Mouse (Mus musculus) lung, adult 2 months (tissue): Measurements from ENCODE around the gene Fam135a. TPM values are rescaled to one million over a fixed set of nuclear protein-coding genes. Genes with fewer than 3 reads are reported as not detected.

Experiments used
- DNase-seq: peaks from one replicate; pipeline ENCODE4 v3.0.0; 2022
- H3K4me1 ChIP-seq: fragments of 200-500 bp; 2 replicates; pipeline ENCODE4 v1.6.1; 2011; ENCODE audit warnings: low read length; ENCODE audit not compliant: control insufficient read depth, insufficient read depth
- H3K4me3 ChIP-seq: fragments of 200-500 bp; replicated peaks from 2 replicates; pipeline ENCODE3; 2011; ENCODE audit warnings: low read depth, mild to moderate bottlenecking, control low read depth, low read length; ENCODE audit errors: extremely low read depth
- CTCF ChIP-seq: fragments of 200-500 bp; IDR thresholded peaks from 2 replicates; pipeline ENCODE4 v1.5.1; 2011; ENCODE audit warnings: mild to moderate bottlenecking, low read length, control low read depth; ENCODE audit not compliant: insufficient read depth
- POLR2A ChIP-seq: fragments of 200-500 bp; IDR thresholded peaks from 2 replicates; pipeline ENCODE4 v1.6.1; 2011; ENCODE audit warnings: low read depth, mild to moderate bottlenecking, control low read depth, low read length, borderline replicate concordance; ENCODE audit errors: extremely low read depth
- WGBS: fragments of 180-500 bp; shearing (Covaris S2); methylation state at CpG from one replicate; pipeline ENCODE4 v1.1.7; 2018; 5-methylcytosine and 5-hydroxymethylcytosine counted together
- polyA plus RNA-seq: library from polyadenylated mRNA; depleted of rRNA; stranded (reverse); fragments of >200 nt; gene quantifications from 2 replicates; pipeline ENCODE4 v1.2.3, GENCODE M21; 2012

Fam135a gene
- polyA plus RNA-seq, 1 experiment = 7.9 TPM

DNA sequence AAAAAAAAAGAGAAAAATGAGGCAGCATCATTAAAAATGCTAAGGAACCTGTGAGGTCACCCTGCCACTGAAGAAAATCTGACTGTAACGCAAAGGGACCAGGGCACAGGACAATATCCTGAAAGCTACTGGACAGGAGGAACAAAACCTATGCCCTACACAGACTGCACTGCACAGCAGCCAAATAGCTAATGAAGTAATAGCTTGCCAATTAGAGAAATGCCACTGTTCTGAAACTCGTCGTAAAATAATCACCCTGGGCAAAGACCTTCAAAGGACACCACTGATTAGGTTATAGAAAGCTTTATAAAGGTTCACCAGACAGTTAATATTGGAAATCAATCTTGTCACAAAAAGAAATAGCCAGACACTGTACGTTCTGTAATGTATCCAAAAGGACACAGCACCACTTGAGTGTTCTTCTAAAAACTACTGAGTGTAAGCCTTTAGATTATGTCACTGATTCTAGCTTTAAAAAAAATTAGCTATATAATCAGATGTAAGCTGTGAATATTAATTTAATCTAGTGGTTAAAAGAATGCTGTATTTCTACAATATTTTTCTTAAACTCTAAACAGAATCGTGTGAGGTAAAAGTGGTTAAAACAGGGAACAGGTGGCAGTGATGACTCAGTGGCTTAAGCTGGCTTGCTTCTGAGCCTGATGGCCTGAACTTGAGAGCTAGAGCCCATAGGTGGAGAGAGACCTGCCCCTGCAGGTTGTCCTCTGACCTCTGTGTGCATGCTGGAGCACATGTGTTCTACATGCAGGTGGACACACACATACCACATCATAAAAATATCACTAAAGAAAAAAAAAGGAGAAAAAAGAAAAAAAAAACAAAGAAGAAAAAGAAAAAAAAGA is 26.5 kb downstream of the Fam135a start:
- WGBS = 89% methylated on average over 5 of the region's 5 CpGs
- Histone ChIP-seq H3K4me3 (no peak overlapping the region), H3K4me1 (no peaks in the 10 kb centered on the region)
- no peak for DNase-seq
- TF ChIP-seq POLR2A = no peak
- no peak for TF ChIP-seq CTCF

DNA sequence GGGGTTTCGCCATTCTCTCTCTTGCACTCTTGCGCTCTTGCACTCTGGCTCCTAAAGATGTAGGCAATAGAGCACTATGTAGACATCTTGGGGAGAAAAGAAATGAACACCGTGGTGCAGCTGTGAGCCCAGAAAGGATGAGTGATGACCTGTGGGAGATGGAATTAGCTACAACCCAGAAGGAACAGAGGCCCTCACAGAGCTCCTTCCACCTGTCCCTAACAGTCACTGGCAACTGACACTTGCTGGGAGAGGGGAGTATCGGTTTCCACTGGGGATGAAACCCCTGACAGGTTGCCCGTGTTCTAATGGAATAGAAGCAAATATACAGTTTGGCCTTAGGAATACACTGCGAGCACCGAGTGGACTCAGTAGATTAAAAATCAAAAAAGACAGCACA is 31.3 kb downstream of the Fam135a start:
- TF ChIP-seq CTCF = no peak
- no peak for TF ChIP-seq POLR2A
- Histone ChIP-seq H3K4me1 (no peaks in the 10 kb centered on the region), H3K4me3 (no peak overlapping the region)
- no peak for DNase-seq
- 93% methylated on average over 7 of the region's 7 CpGs for WGBS

DNA sequence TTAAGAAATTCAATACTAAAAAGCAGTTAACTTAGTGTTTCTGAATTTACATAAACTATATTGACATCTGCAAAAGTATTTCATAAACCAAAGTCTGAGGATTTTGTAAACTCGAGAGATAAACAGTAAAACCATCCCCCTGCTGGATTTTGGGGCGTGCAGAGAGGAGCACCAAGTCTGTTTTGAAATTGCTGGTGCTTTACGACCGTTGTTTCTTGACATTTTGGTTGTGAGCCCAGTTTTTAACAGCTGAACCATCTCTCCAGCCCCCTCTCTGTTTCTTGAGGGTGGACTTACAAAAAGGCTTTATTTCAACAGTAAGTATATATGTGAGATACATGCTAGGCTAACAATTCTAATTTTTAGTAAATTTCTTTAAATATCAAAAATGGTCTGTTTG is 33.4 kb downstream of the Fam135a start:
- no peaks in the 10 kb centered on the region for H3K4me1 ChIP-seq
- no peak for DNase-seq
- TF ChIP-seq CTCF (no peak), POLR2A (no peak)
- 77% methylated on average over 4 of the region's 4 CpGs for WGBS
- no peak overlapping the region for H3K4me3 ChIP-seq

DNA sequence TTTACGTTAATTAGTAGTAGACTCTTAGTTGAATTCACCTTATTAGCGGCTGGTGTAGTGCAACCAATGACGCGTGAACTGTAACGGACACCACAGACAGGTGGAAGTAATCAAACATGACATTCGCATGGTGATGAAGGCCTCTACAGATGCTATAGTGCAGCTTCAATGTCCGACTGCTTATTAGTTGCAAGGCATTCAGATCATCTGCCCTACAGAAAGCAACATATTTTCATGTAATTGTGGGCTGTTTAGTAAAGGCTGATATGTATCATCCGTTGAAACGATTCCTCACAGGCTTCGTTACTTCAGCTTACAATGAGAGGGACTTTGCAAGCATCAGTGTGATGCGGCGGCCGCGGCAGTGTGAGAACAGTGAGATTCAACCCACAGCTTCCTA is 44.4 kb downstream of the Fam135a start:
- TF ChIP-seq CTCF = no peak
- TF ChIP-seq POLR2A = no peak
- WGBS = 95% methylated on average over 14 of the region's 14 CpGs
- DNase-seq = no peak
- H3K4me1 ChIP-seq = no peaks in the 10 kb centered on the region
- H3K4me3 ChIP-seq = no peak overlapping the region

DNA sequence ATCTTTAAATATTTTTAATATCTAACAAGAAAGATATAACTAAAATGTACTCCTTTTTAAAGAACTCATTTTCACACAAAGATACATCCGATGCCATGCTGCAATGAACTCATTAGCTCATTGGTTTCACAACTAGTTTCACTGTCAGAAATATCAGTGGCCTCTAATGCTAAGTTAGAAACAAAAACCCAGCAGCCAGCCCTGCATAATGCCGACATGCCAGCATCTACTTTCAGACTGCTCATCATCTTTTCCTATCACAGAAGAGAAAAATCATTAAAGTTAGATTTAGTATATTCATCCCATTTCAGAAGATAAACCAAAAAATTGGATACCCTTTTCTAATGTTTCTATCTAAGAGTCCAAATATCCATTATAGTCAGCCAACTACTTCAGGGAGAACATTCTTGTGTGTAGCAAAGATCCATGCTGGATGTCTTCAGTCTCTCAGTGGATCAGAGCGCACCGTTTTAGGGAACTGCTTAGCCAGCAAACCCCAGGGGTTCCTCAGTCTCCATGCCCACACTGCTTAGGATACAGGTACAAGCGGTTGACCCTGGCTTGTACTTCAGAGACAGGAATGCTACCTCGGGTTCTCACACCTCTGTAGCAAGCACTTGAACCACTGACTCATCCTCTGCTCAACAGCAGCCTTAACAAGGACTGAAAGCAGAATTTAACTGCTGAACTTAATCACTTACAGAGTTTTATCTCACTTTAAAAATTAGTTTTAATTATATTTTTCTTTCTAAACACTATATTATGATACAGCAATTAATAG is 53.2 kb downstream of the Fam135a start:
- WGBS = 73% methylated on average over 6 of the region's 6 CpGs
- TF ChIP-seq POLR2A = no peak
- no peak for TF ChIP-seq CTCF
- DNase-seq = no peak

DNA sequence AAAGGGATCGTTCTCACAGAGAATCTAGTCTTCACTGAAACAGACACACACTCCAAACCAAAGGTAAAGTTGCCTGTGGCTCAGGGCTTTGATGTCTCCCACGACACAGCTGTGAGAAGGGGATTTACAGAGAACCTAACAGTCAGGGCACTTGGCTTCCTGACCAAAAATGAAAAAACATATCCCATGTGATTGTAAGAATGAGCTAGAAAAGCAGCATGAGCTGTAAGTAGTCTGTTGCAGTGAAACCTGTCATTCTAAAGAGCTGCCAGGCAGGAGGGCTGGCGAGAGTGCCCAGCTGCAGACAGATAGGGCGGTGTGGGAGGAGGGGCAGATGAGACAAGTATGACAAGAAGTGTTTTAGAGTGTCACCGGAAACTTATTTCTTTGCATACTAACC is 54.5 kb downstream of the Fam135a start:
- no peak for DNase-seq
- no peaks in the 10 kb centered on the region for H3K4me1 ChIP-seq
- WGBS = 81% methylated on average over 5 of the region's 5 CpGs
- no peak overlapping the region for H3K4me3 ChIP-seq
- TF ChIP-seq POLR2A (no peak), CTCF (no peak)

More for the DNA sequence above, 53.2 kb downstream of the Fam135a start:
- Histone ChIP-seq H3K4me3 (no peak overlapping the region), H3K4me1 (no peaks in the 10 kb centered on the region)

DNA sequence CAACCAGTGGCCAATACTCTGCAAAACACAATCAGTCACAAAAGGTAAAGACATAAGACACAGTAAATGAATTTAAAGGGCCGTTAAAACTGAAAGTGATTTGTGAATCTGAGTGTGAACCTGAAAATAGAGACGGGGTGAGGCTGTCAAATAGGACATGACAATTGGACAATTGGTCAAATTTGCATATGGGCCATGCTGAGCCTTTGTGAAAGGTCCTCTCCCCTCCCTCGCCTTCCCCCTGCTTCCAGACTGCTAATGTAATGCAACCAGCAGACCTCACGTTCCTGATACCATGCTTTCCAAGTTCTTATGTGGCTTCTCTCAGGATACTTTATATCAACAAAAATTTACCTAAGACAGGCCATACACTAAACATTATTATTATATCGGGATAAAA is 57.1 kb downstream of the Fam135a start:
- 88% methylated on average over 5 of the region's 5 CpGs for WGBS

DNA sequence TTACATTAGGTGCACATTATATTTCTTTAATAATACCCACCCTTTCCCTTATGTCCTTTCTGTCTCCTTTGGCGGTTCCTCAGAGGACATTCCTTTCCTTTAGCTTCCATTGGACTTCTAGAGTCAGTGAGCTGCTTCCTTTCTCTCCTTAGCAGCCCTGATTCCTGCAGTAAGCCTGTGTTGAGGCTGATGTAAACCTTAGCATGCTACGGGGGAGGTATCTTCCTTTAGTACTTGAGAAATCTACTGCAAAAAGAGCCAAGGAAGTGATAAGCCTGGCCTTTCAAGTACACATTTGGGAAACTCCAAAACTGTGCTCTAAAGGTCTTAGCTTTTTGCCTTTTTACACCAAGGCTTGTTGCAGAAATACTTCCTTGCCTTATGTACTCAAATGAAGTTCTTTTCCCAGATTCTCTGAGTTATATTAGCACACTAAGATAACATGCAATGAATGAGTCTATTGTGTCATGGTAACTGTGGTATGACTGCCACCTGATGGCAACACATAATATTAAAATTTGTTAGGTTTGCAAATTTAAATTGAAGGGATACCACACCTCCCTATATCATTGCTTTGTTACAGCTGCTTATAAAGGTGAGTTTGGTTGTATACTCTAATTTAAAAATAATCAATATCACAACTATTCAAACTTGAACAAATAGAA is 66.2 kb downstream of the Fam135a start:
- Histone ChIP-seq H3K4me1 (no peaks in the 10 kb centered on the region), H3K4me3 (no peak overlapping the region)
- WGBS = 78% methylated on average over 2 of the region's 2 CpGs
- no peak for DNase-seq
- no peak for TF ChIP-seq POLR2A
- no peak for TF ChIP-seq CTCF

More for the DNA sequence above, 57.1 kb downstream of the Fam135a start:
- no peak overlapping the region for H3K4me3 ChIP-seq
- H3K4me1 ChIP-seq = no peaks in the 10 kb centered on the region
- no peak for DNase-seq
- no peak for TF ChIP-seq POLR2A
- no peak for TF ChIP-seq CTCF

DNA sequence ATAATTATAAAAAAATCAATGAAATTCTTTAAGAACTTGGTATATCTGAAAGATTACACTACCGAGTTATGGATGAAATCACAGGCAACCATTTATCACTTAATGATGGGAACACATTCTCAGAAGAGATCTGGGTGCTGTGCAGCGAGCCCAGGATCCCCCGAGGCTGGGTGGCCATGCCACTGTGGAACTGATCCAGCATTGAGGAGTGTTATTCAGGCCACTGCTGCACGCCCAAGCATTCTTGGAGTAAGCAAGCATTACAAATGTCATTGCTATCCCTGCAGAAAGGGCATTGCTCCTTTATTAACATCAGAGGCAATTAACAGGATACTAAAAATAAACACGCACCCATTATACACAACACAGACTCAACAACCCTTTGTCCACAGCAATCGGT is 89.3 kb downstream of the Fam135a start:
- 67% methylated on average over 6 of the region's 6 CpGs for WGBS
- no peak for DNase-seq
- TF ChIP-seq CTCF (no peak), POLR2A (no peak)
- no peaks in the 10 kb centered on the region for H3K4me1 ChIP-seq
- H3K4me3 ChIP-seq = no peak overlapping the region

DNA sequence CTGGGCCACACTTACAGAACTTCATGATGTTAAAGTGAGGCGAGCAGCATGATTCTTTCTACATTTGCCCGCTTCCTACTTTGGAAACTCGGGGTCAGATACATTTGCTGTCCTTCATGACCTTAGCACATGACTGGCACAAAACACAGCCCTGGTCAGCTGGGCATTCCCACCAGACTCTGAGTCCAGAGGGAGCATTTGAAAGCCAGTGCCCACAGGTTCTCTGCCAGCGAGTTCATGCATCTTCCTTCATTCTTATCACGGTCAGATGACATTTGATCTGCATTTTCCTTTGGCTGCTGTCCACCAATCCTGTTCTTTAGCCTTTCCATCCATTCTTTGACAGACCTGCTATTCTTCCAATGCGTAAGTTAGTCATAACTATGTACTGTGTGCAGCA is 90.1 kb downstream of the Fam135a start:
- TF ChIP-seq CTCF (no peak), POLR2A (no peak)
- H3K4me3 ChIP-seq = no peak overlapping the region
- no peak for DNase-seq
- H3K4me1 ChIP-seq = no peaks in the 10 kb centered on the region
- 88% methylated on average over 6 of the region's 6 CpGs for WGBS
